Mouse (Mus musculus) layer of hippocampus, postnatal 25 days (tissue): ENCODE measurements at regions not wholly inside any gene's neighbourhood (a gene's known extent, or its start where the extent isn't known, plus 50 kb on each side); places are given as distances from the start of the nearest gene placed in this dataset.

Experiments
- DNase-seq, 2 experiments: peaks; one replicate each; pipeline ENCODE4 v3.0.0; 2022; ENCODE audit warnings: mixed read lengths in 2 of 2, low spot score in 1 of 2; ENCODE audit errors: extremely low spot score in 1 of 2

GRCm38 (mm10) chr12:29180576-29180975, 347.6 kb upstream of the Myt1l start:
- no peak for DNase-seq

GRCm38 (mm10) chr12:29187619-29188018, 340.6 kb upstream of the Myt1l start:
- no peak for DNase-seq

GRCm38 (mm10) chr12:29192391-29192790, 335.8 kb upstream of the Myt1l start:
- DNase-seq: no peak

- no peak for DNase-seq
These were observed 316.2 kb upstream of the Myt1l start for GRCm38 (mm10) chr12:29211946-29212345.

GRCm38 (mm10) chr12:29213625-29214024, 314.6 kb upstream of the Myt1l start:
- no peak for DNase-seq

- DNase-seq: no peak
These were observed 306.1 kb upstream of the Myt1l start for GRCm38 (mm10) chr12:29222099-29222498.

GRCm38 (mm10) chr12:29226001-29226400, 302.2 kb upstream of the Myt1l start:
- DNase-seq: no peak

- DNase-seq: peak in 1 of 2 experiments; percentile 22
These were observed 295.4 kb upstream of the Myt1l start for GRCm38 (mm10) chr12:29232492-29233447.

- DNase-seq: no peak
These were observed 291.7 kb upstream of the Myt1l start for GRCm38 (mm10) chr12:29236496-29236895.

- no peak for DNase-seq
These were observed 290.7 kb upstream of the Myt1l start for GRCm38 (mm10) chr12:29237516-29237915.

GRCm38 (mm10) chr12:29239482-29239881, 288.7 kb upstream of the Myt1l start:
- DNase-seq: no peak

- DNase-seq: peak; percentile 36 to 49
These were observed 288.2 kb upstream of the Myt1l start for GRCm38 (mm10) chr12:29239975-29240374.

- no peak for DNase-seq
These were observed 285.1 kb upstream of the Myt1l start for GRCm38 (mm10) chr12:29243087-29243486.

- no peak for DNase-seq
These were observed 282.1 kb upstream of the Myt1l start for GRCm38 (mm10) chr12:29246041-29246440.

- peak in 1 of 2 experiments; percentile 53 for DNase-seq
These were observed 280.8 kb upstream of the Myt1l start for GRCm38 (mm10) chr12:29247356-29247755.

GRCm38 (mm10) chr12:29248459-29248858, 279.7 kb upstream of the Myt1l start:
- DNase-seq: no peak

GRCm38 (mm10) chr12:29256103-29256502, 272.1 kb upstream of the Myt1l start:
- no peak for DNase-seq

- DNase-seq: no peak
These were observed 271.0 kb upstream of the Myt1l start for GRCm38 (mm10) chr12:29257011-29257734.

GRCm38 (mm10) chr12:29257735-29258547, 270.2 kb upstream of the Myt1l start:
- DNase-seq: peak in 1 of 2 experiments; percentile 59

GRCm38 (mm10) chr12:29258548-29258874, 269.7 kb upstream of the Myt1l start:
- no peak for DNase-seq

- no peak for DNase-seq
These were observed 269.2 kb upstream of the Myt1l start for GRCm38 (mm10) chr12:29258966-29259365.
